Mouse (Mus musculus) pancreas, adult 10 weeks (tissue): ENCODE data around the gene Grip1. TPM values are rescaled to one million over a fixed set of nuclear protein-coding genes. Genes with fewer than 3 reads are reported as not detected.

Source experiments
- polyA plus RNA-seq: library from polyadenylated mRNA; stranded (reverse); fragments of 350-450 nt; fragmentation: Illumina TruSeq; extraction: RNeasy Lipid Tissue Mini Kit (QIAGEN cat#74804); gene quantifications from one replicate; pipeline ENCODE4 v1.2.3, GENCODE M21; 2015; ENCODE audit warnings: low read depth, low replicate concordance; ENCODE audit not compliant: insufficient read depth

Grip1 gene
- not detected for polyA plus RNA-seq

DNA sequence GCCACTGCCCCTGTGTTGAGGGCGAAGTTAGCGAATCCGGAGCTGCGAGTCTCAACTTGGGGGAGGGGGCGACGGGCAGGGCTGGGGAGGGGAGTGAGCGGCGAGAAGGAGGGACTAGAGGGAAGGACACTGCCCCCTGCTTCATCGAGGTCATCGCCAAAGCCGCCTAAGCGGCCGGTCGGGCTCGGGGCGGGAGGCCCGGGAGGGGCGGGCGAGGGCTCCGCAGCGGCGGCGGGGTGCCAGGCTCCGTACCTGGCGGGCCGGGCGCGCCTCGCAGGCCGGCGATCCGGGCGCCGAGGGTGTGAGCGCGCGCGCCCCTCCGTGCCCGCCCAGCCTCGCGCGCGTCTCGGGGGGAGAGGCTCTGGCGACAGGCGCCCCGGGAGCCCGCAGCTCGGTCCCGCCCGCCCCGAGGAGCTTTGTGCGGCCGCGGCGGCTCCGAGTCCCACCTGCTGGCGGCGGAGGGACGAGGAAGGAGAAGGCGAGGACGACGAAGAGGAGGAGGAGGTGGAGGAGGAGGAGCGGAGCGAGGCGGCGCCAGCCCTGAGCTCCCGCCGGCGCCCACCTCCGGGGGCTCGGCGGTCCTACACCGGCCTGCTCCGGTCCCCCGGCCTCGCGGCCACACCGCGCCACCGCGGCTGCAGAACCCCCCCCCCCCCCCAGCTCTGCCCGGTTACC is at the start of gene Grip1:
Grip1 (plus strand) TSS at position 400 of the 675 bp plus-strand sequence.

DNA sequence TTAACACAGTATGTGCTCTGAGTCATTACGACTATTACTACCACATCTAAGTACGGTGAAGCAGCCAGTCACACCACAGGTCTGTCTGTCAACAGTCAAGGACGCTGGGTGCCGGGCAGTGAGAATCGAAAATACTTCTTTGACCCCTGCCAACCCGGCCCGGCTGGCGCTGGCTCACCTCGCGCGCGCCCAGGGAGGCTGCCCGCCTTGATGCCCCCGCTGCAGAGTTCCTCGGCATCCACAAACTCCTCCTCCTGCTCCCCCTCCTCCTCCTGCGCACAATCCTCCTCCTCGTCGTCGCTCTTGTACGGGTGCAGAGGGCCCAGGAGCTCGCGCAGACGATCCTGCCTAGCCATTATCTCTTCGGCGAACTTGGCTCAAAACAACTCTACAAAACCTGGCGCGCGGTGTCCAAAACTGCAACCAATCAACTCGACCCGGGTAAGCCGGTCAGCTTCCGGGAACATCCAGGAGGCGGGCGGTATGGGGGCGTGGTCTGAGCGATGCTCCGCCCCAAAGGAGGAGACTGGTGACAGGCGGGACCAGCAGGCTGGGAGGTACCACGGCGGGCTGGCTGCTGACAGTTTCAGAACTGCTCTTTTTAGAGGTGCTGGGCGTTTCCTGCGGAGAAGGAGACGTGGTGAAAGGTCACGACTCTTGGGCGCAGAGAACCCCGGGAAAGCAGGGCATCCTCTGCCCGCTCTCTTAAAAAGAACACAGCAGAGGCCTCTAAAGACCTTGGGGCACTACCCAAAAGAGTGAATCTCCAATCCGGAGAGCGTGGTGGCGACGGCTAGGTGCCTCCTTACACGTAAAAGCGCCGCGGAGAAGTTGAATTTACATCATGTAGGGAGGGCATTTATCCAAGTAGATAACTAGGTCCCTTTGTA is 659.1 kb downstream of the Grip1 start, which contains the start of gene Helb:
Helb (minus strand) TSS at position 481 of the 890 bp plus-strand sequence.

Other genes starting within 250 kb of the Grip1 start
- gene Cand1, start 213.8 kb upstream of the Grip1 start, polyA plus RNA-seq = 6.2 TPM